Mouse (Mus musculus) lung, embryonic 16.5 days (tissue): Measurements from ENCODE around the gene Cd24a. TPM values are rescaled to one million over a fixed set of nuclear protein-coding genes. Genes with fewer than 3 reads are reported as not detected.

Experiments used
- ATAC-seq: fragments of 200-750 bp; cut with Nextera tagmentation; 2 replicates; pipeline ENCODE4 v1.8.0; 2017; ENCODE audit warnings: low read depth, mild to moderate bottlenecking, moderate library complexity
- H3K27ac ChIP-seq: fragments of 300-500 bp; sonication (generic); 2 replicates; pipeline ENCODE4 v1.5.1; 2014; ENCODE audit warnings: mild to moderate bottlenecking, control low read depth, low read length
- H3K27me3 ChIP-seq: fragments of 300-500 bp; sonication (generic); 2 replicates; pipeline ENCODE4 v1.6.1; 2014; ENCODE audit warnings: low read depth, low read length, mixed read lengths; ENCODE audit not compliant: control insufficient read depth, insufficient read depth
- H3K36me3 ChIP-seq: fragments of 300-500 bp; sonication (generic); 2 replicates; pipeline ENCODE4 v1.6.1; 2014; ENCODE audit warnings: low read length; ENCODE audit not compliant: control insufficient read depth, insufficient read depth
- H3K4me1 ChIP-seq: fragments of 300-500 bp; sonication (generic); replicated peaks from 2 replicates; pipeline ENCODE4 v1.6.1; 2014; ENCODE audit warnings: low read length, mixed read lengths; ENCODE audit not compliant: control insufficient read depth, insufficient read depth
- H3K4me2 ChIP-seq: fragments of 300-500 bp; sonication (generic); 2 replicates; pipeline ENCODE4 v1.6.1; 2014; ENCODE audit warnings: low read depth, low read length, control low read depth
- H3K4me3 ChIP-seq: fragments of 300-500 bp; sonication (generic); 2 replicates; pipeline ENCODE4 v1.5.1; 2014; ENCODE audit warnings: mild to moderate bottlenecking, low read length, control low read depth
- H3K9ac ChIP-seq: fragments of 300-500 bp; sonication (generic); 2 replicates; pipeline ENCODE4 v1.6.1; 2014; ENCODE audit warnings: low read length, control low read depth
- H3K9me3 ChIP-seq: fragments of 300-500 bp; sonication (generic); 2 replicates; pipeline ENCODE4 v1.6.1; 2016; ENCODE audit warnings: low read length; ENCODE audit not compliant: control insufficient read depth
- WGBS: fragments of 180-500 bp; shearing (Covaris S2); extraction: QIAGEN DNeasy Blood & Tissue Kit; methylation state at CpG from one replicate; pipeline ENCODE4 v1.1.7; 2014; 5-methylcytosine and 5-hydroxymethylcytosine counted together
- polyA plus RNA-seq: library from polyadenylated mRNA; unstranded; fragments of >200 nt; fragmentation: Nextera tagmentation; extraction: Ambion mirVana; gene quantifications from 2 replicates; pipeline ENCODE4 v1.2.1, GENCODE M21; 2015

The Cd24a gene
- polyA plus RNA-seq, 1 experiment from 2014 or later = 192 TPM

DNA sequence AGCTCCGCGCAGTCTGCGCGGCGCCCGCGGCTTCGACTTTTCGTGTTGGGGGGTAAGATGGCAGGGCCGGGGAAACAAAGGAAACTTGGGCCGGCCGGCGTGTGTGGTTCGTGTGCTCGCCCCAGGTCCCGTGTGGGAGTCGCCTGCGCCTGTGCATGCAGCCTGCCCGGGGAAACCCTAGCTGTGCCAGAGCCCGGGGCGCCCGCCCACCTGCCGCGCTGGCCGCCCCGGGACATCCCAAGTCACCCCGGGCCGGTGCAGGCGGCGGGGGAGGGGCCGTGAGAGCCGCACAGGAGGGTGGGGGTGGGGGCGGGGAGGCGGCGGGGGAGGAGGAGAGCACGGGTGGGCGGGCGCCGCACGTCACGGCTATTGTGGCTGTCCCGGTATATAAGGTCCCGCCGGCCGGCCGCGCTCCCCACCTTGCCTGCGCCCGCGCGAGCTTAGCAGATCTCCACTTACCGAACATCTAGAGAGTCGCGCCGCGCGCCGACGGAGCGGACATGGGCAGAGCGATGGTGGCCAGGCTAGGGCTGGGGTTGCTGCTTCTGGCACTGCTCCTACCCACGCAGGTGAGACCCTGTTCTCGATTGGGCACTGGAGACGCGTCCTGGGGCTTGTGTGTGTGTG lies 783 bp downstream of the Cd24a start:
- peaks cover 3% of the 10 kb centered on the region; the same call in 1 of the 2 replicates for H3K4me1 ChIP-seq
- H3K27me3 ChIP-seq = no peaks in the 10 kb centered on the region
- under 1% methylated on average over 51 of the region's 65 CpGs for WGBS
- peak overlapping the region; percentile 66 for H3K4me3 ChIP-seq
- ATAC-seq = peak; percentile 85
- H3K4me2 ChIP-seq = peak overlapping the region; percentile 98
- H3K27ac ChIP-seq = peak overlapping the region; percentile 95
- peak overlapping the region; percentile 83 for H3K9ac ChIP-seq
- H3K36me3 ChIP-seq = peaks cover 4% of the 10 kb centered on the region; the same call in 1 of the 2 replicates
- H3K9me3 ChIP-seq = no peaks in the 10 kb centered on the region

DNA sequence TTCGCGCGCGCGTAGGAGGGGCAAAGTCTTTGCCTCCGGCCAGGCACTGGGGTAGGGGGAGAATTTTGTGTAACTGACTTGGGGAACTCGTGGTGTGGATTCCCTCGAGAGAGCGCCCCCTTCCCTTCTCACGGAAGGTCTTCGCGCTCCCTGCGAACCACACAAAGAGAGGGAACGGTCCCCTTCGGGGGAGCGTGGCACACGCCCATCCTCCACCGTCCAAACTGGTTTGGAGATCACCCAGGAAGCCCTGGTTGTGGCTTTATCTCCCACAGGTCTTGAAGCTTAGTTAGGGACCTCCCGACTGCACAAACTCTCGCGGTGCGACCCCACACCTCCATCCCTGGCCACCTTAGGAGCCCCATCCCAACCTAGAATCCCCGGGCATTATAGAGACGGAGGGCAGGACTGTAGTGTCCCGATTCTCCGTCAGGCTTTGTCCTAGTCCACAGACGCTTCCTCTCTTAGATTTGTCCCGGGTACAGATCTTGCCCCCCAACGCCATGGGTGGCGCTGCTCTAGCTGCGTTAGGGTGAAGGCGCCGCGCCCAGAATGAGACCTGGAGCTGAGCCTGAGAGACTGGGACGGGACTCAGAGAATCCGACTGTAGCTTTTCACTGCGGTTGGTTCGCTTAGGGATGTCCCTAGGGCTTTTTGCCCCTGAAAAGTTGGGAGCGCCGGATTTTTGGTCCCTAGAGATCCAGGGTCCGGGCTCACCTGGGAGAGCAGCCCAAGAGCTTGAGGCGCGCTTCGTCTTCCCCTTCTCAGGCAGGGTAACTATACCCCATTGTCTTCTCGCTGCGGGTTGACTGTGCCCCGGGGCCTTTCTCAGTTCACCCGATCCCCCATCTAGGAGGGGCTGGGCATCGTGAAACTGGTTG lies 1.5 kb downstream of the Cd24a start:
- Histone ChIP-seq H3K9ac (peak overlapping the region; percentile 83), H3K27me3 (no peaks in the 10 kb centered on the region), H3K9me3 (no peaks in the 10 kb centered on the region), H3K4me3 (peak overlapping the region; percentile 66), H3K4me1 (peaks cover 3% of the 10 kb centered on the region; the same call in 1 of the 2 replicates), H3K36me3 (peaks cover 7% of the 10 kb centered on the region), H3K4me2 (peak overlapping the region; percentile 98), H3K27ac (peak overlapping the region; percentile 95)
- ATAC-seq = peak; percentile 35
- under 1% methylated on average over 49 of the region's 49 CpGs for WGBS

DNA sequence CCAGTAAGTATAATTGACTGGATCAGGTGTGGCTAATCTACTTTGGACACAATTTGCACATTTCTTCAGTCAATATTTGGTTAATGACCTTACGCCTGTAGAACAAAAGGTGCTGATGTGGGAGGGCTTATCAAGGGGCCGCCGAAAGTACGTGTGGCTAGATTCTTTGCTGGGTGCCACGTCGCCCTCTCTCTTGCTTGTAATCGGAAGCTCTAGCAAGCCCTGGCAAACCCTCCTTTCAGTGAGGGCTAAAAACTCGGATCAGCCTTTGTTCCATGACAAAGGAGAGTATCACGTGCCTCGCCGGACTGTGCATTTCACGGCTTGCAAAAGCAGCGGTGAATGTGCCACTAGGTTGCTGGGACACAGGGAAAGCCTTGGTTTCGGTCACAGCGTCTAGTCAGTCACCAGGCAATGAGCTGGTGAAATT lies 2.6 kb downstream of the Cd24a start:
- H3K27ac ChIP-seq = peak overlapping the region; percentile 76
- H3K9me3 ChIP-seq = no peaks in the 10 kb centered on the region
- 1% methylated on average over 15 of the region's 15 CpGs for WGBS
- H3K36me3 ChIP-seq = peaks cover 7% of the 10 kb centered on the region
- H3K4me1 ChIP-seq = peaks cover 3% of the 10 kb centered on the region; the same call in 1 of the 2 replicates
- H3K9ac ChIP-seq = peak overlapping the region; percentile 71
- peak overlapping the region; percentile 98 for H3K4me2 ChIP-seq
- peak overlapping the region; percentile 66 for H3K4me3 ChIP-seq
- ATAC-seq = peak; percentile 8
- H3K27me3 ChIP-seq = no peaks in the 10 kb centered on the region

DNA sequence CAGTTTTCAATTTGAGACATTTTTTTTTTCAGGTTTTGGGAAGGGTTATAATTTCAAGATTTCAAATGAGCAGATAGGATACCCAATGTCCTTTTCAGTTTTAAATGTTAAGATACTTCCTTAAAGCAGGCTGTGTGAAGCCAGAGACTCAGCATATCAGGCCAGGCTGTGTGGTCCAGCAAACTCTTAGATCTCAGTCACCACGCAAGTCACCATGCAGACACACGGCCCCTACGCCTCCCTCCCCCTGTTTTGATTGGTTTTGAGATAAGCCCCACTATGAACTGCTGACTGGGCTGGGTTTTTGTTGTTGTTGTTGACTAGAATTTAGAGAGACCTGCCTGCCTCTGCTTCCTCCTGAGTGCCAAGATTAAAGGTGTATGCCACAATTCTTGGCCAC lies 3.2 kb downstream of the Cd24a start:
- H3K4me2 ChIP-seq = peak overlapping the region; percentile 98
- H3K9me3 ChIP-seq = no peaks in the 10 kb centered on the region
- H3K9ac ChIP-seq = peak overlapping the region; percentile 71
- H3K4me1 ChIP-seq = peaks cover 3% of the 10 kb centered on the region; the same call in 1 of the 2 replicates
- H3K36me3 ChIP-seq = peaks cover 7% of the 10 kb centered on the region
- peak overlapping the region; percentile 66 for H3K4me3 ChIP-seq
- H3K27ac ChIP-seq = peak overlapping the region; percentile 76
- H3K27me3 ChIP-seq = no peaks in the 10 kb centered on the region
- no peak for ATAC-seq
- WGBS = 50% methylated on average over 3 of the region's 3 CpGs

DNA sequence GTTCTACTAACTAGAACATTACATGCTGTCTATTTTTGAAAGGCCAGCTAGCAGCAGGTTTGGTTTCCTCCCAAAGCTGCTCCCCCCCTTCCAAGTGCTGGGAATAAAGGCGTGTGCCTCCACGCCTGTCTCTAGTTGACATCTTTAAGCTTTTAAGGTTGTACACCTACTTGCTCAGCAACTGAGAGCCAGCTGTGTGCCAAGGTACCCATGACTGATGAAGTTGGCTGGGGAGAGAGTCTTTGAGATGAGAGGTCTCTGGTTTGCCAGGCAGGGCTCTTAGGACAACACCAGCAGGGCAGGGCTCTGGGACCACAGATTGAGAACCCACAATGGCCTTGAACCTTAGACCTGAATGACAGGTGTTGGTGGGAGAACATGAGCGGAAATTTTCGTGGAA lies 6.5 kb downstream of the Cd24a start:
- H3K4me1 ChIP-seq = peaks cover 3% of the 10 kb centered on the region; the same call in 1 of the 2 replicates
- ATAC-seq = no peak
- H3K27me3 ChIP-seq = no peaks in the 10 kb centered on the region
- H3K9me3 ChIP-seq = no peaks in the 10 kb centered on the region
- no peak overlapping the region for H3K4me3 ChIP-seq
- H3K27ac ChIP-seq = no peak overlapping the region
- no peak overlapping the region for H3K4me2 ChIP-seq
- H3K9ac ChIP-seq = no peak overlapping the region
- H3K36me3 ChIP-seq = peaks cover 7% of the 10 kb centered on the region
- 84% methylated on average over 4 of the region's 4 CpGs for WGBS

GRCm38 (mm10) chr10:43588470-43589177 lies 10.5 kb downstream of the Cd24a start:
- no peak for ATAC-seq
- 59% methylated on average over 8 of the region's 8 CpGs for WGBS
- no peaks in the 10 kb centered on the region for H3K27me3 ChIP-seq
- H3K36me3 ChIP-seq = peaks cover 3% of the 10 kb centered on the region; the same call in 1 of the 2 replicates
- no peak overlapping the region for H3K4me3 ChIP-seq
- H3K27ac ChIP-seq = no peak overlapping the region
- H3K9ac ChIP-seq = no peak overlapping the region
- H3K4me2 ChIP-seq = no peak overlapping the region
- H3K9me3 ChIP-seq = no peaks in the 10 kb centered on the region
- no peaks in the 10 kb centered on the region for H3K4me1 ChIP-seq

GRCm38 (mm10) chr10:43591477-43591876 lies 13.4 kb downstream of the Cd24a start:
- ATAC-seq = no peak
- Histone ChIP-seq H3K4me1 (no peaks in the 10 kb centered on the region), H3K4me3 (no peak overlapping the region), H3K9me3 (no peaks in the 10 kb centered on the region), H3K9ac (no peak overlapping the region), H3K36me3 (no peaks in the 10 kb centered on the region), H3K27ac (no peak overlapping the region), H3K4me2 (no peak overlapping the region), H3K27me3 (no peaks in the 10 kb centered on the region)
- 58% methylated on average over 10 of the region's 10 CpGs for WGBS

DNA sequence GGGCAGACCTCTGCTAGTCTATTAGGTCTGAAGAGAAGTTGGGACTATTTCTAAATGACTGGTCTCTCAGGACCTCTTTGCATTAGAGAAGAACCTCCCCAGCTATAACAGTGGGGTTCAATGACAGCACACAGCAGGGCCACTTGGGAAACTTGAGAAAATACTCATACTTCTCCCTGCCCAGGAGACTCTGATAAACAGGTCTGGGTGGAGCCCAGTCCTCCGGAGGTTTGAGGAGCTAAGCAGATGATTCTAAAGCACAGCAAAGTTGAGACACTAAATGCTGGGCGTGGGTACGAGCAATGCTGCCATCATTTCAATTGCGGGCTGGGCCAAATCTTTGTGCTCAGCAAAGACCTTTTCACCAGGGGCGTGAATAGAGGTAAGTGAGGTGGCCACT lies 15.1 kb downstream of the Cd24a start:
- Histone ChIP-seq H3K9ac (no peak overlapping the region), H3K36me3 (no peaks in the 10 kb centered on the region), H3K9me3 (no peaks in the 10 kb centered on the region), H3K27ac (no peak overlapping the region), H3K4me3 (no peak overlapping the region), H3K4me2 (no peak overlapping the region), H3K4me1 (no peaks in the 10 kb centered on the region), H3K27me3 (no peaks in the 10 kb centered on the region)
- no peak for ATAC-seq
- 70% methylated on average over 5 of the region's 5 CpGs for WGBS

- H3K27ac ChIP-seq = no peak overlapping the region
- no peaks in the 10 kb centered on the region for H3K36me3 ChIP-seq
- no peaks in the 10 kb centered on the region for H3K9me3 ChIP-seq
- ATAC-seq = no peak
- H3K4me3 ChIP-seq = no peak overlapping the region
- no peak overlapping the region for H3K9ac ChIP-seq
- 68% methylated on average over 2 of the region's 2 CpGs for WGBS
- no peaks in the 10 kb centered on the region for H3K27me3 ChIP-seq
- no peaks in the 10 kb centered on the region for H3K4me1 ChIP-seq
- H3K4me2 ChIP-seq = no peak overlapping the region
Observed at GRCm38 (mm10) chr10:43594187-43594586, 16.1 kb downstream of the Cd24a start.
